Mouse (Mus musculus) midbrain, embryonic 16.5 days (tissue): ENCODE measurements around the gene Atf4. TPM values are rescaled to one million over a fixed set of nuclear protein-coding genes. Genes with fewer than 3 reads are reported as not detected.

Experiments
- ATAC-seq: fragments of 200-750 bp; cut with Nextera tagmentation; 2 replicates; pipeline ENCODE4 v1.8.0; 2017; ENCODE audit warnings: moderate TSS enrichment
- H3K27ac ChIP-seq: fragments of 300-500 bp; sonication (generic); 2 replicates; pipeline ENCODE4 v1.5.1; 2014; ENCODE audit warnings: mild to moderate bottlenecking, low read length, mixed read lengths
- H3K27me3 ChIP-seq: fragments of 300-500 bp; sonication (generic); 2 replicates; pipeline ENCODE4 v1.6.1; 2014; ENCODE audit warnings: low read depth, low read length, mixed read lengths; ENCODE audit not compliant: control insufficient read depth, insufficient read depth
- H3K36me3 ChIP-seq: fragments of 300-500 bp; sonication (generic); 2 replicates; pipeline ENCODE4 v1.6.1; 2014; ENCODE audit warnings: mild to moderate bottlenecking, low read length, moderate library complexity, mixed read lengths; ENCODE audit not compliant: control insufficient read depth, insufficient read depth
- H3K4me1 ChIP-seq: fragments of 300-500 bp; sonication (generic); 2 replicates; pipeline ENCODE4 v1.6.1; 2014; ENCODE audit warnings: mild to moderate bottlenecking, low read length, mixed read lengths; ENCODE audit not compliant: control insufficient read depth, insufficient read depth
- H3K4me2 ChIP-seq: fragments of 300-500 bp; sonication (generic); 2 replicates; pipeline ENCODE4 v1.6.1; 2014; ENCODE audit warnings: mild to moderate bottlenecking, low read length, mixed read lengths
- H3K4me3 ChIP-seq: fragments of 300-500 bp; sonication (generic); 2 replicates; pipeline ENCODE4 v1.5.1; 2014; ENCODE audit warnings: low read depth, mild to moderate bottlenecking, low read length, moderate library complexity, mixed read lengths
- H3K9ac ChIP-seq: fragments of 300-500 bp; sonication (generic); 2 replicates; pipeline ENCODE4 v1.6.1; 2014; ENCODE audit warnings: low read depth, low read length, mixed read lengths
- H3K9me3 ChIP-seq: fragments of 300-500 bp; sonication (generic); replicated peaks from 2 replicates; pipeline ENCODE4 v1.6.1; 2014; ENCODE audit warnings: mild to moderate bottlenecking, low read length, mixed read lengths; ENCODE audit not compliant: control insufficient read depth, poor library complexity, severe bottlenecking
- WGBS: fragments of 180-500 bp; shearing (Covaris S2); extraction: QIAGEN DNeasy Blood & Tissue Kit; methylation state at CpG from one replicate; pipeline ENCODE4 v1.1.7; 2014; 5-methylcytosine and 5-hydroxymethylcytosine counted together
- polyA plus RNA-seq: library from polyadenylated mRNA; unstranded; fragments of >200 nt; fragmentation: Nextera tagmentation; extraction: Ambion mirVana; gene quantifications from 2 replicates; pipeline ENCODE4 v1.2.1, GENCODE M21; 2015

The Atf4 gene
- polyA plus RNA-seq, 1 experiment from 2014 or later: 125 TPM

DNA sequence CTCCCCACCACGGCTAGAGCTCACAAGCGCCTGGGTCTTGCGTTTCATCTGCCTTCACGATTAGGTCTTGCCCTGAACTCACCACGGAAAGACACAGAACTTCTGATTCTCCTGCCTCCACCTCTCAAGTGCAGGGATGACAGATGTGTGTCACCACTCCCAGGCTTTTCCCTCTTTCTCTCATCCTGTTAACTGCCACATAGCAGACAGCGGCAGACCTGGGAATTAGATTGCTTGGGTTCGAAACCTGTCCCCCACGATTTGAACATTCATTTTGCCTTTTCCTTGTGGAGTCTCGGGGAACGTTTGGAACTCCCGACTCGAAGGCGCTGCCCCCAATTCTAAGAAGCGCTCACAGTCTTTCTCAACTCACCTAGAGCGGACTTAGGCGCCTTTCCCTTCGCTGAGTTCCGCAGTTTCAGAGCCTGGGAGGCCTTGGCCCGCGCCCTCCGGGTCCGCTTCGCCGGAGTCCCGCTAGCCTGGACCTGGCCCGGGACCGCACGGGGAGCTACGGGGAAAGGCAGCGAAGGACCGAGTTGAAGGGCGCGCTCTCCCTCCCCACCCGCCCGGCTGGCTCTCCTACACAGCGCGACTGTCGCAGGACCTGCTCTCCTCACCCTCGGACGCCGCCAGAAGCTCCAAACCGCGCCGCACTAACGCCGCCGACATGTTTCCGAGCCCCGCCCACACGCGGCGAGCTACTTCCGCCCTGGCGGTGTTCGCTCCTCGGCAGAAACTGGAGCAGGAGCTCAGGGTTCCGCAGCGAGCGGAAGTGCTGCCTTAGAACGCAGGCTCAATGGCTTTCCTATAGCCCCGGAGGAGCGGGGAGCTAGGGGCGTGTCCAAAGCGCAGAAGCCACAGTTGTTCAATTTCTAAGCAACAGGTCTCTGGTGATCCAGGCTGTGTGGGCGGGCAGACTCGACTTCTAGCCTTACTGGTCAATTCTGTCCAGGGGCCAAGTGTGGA is 8.9 kb downstream of the Atf4 start, which contains the start of gene Rps19bp1:
TSS of gene Rps19bp1 (minus strand) at position 706 of the 966 bp plus-strand sequence.
- ATAC-seq: peak; percentile 89
- peak within 1 kb of the TSS; percentile 96 for H3K4me2 ChIP-seq
- peaks cover 18% of the 10 kb centered on the region for H3K4me1 ChIP-seq
- no peaks in the 10 kb centered on the region for H3K27me3 ChIP-seq
- H3K27ac ChIP-seq: peak within 1 kb of the TSS; percentile 73
- peaks cover 5% of the 10 kb centered on the region; the same call in 1 of the 2 replicates for H3K36me3 ChIP-seq
- peak within 1 kb of the TSS; percentile 86 for H3K9ac ChIP-seq
- WGBS: 2% methylated on average over 64 of the region's 66 CpGs
- H3K4me3 ChIP-seq: peak within 1 kb of the TSS; percentile 83
- no peaks in the 10 kb centered on the region for H3K9me3 ChIP-seq

- no peak overlapping the region for H3K4me2 ChIP-seq
- no peak overlapping the region for H3K4me3 ChIP-seq
- peak; percentile 61; the same call in 1 of the 2 replicates for ATAC-seq
- no peaks in the 10 kb centered on the region for H3K27me3 ChIP-seq
- H3K9me3 ChIP-seq: no peaks in the 10 kb centered on the region
- 0% methylated on average over 2 of the region's 2 CpGs for WGBS
- H3K4me1 ChIP-seq: peaks cover 18% of the 10 kb centered on the region
- no peaks in the 10 kb centered on the region for H3K36me3 ChIP-seq
- H3K27ac ChIP-seq: no peak overlapping the region
- H3K9ac ChIP-seq: no peak overlapping the region
Observed at GRCm38 (mm10) chr15:80266281-80266680, 11.3 kb downstream of the Atf4 start.

DNA sequence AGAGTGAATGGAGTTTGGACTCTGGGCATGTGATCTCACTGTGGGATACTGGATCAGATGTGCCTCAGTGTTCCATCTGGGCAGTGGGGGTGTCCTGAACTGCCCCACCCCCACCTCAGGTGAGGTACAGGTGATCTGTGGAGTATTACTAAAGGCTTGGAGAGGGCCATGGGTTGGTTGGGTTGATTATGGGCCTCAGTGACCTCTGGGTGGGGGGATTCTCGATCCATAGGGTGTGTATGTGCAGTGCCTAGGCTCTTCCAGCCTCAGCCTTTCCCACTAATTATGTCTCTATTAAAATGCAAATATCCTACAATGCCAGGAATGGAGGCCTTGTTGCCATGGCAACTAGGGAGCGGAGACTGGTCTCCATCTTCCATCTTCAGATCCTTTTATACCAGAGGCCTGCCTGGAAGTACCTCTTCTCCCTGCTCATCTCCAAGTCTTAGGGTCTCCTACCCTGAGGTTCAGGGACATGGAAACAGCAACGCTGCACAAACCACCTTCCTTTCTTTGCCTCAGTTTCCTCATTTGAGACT is 16.9 kb downstream of the Atf4 start:
- no peak for ATAC-seq
- Histone ChIP-seq H3K27ac (no peak overlapping the region), H3K4me3 (no peak overlapping the region), H3K27me3 (no peaks in the 10 kb centered on the region; the same call in 1 of the 2 replicates), H3K9me3 (no peaks in the 10 kb centered on the region), H3K4me2 (no peak overlapping the region), H3K4me1 (peaks cover 6% of the 10 kb centered on the region), H3K36me3 (no peaks in the 10 kb centered on the region), H3K9ac (no peak overlapping the region)
- 43% methylated on average over 3 of the region's 3 CpGs for WGBS

- Histone ChIP-seq H3K27ac (no peak overlapping the region), H3K36me3 (no peaks in the 10 kb centered on the region), H3K9me3 (no peaks in the 10 kb centered on the region), H3K4me1 (peaks cover 2% of the 10 kb centered on the region; the same call in 1 of the 2 replicates), H3K4me3 (no peak overlapping the region), H3K4me2 (no peak overlapping the region), H3K27me3 (no peaks in the 10 kb centered on the region; the same call in 1 of the 2 replicates), H3K9ac (no peak overlapping the region)
- 0 out of 2 replicates have a peak, but pooled peaks have one; percentile 28 for ATAC-seq
- WGBS: 37% methylated on average over 9 of the region's 9 CpGs
Observed at GRCm38 (mm10) chr15:80277107-80277506, 22.1 kb downstream of the Atf4 start.

- no peaks in the 10 kb centered on the region; the same call in 1 of the 2 replicates for H3K27me3 ChIP-seq
- H3K36me3 ChIP-seq: no peaks in the 10 kb centered on the region
- ATAC-seq: no peak
- no peaks in the 10 kb centered on the region for H3K9me3 ChIP-seq
- 4% methylated on average over 6 of the region's 6 CpGs for WGBS
- H3K27ac ChIP-seq: no peak overlapping the region
- H3K9ac ChIP-seq: no peak overlapping the region
- H3K4me3 ChIP-seq: no peak overlapping the region
- no peaks in the 10 kb centered on the region; the same call in 1 of the 2 replicates for H3K4me1 ChIP-seq
- H3K4me2 ChIP-seq: no peak overlapping the region
Observed at GRCm38 (mm10) chr15:80277625-80278024, 22.6 kb downstream of the Atf4 start.

DNA sequence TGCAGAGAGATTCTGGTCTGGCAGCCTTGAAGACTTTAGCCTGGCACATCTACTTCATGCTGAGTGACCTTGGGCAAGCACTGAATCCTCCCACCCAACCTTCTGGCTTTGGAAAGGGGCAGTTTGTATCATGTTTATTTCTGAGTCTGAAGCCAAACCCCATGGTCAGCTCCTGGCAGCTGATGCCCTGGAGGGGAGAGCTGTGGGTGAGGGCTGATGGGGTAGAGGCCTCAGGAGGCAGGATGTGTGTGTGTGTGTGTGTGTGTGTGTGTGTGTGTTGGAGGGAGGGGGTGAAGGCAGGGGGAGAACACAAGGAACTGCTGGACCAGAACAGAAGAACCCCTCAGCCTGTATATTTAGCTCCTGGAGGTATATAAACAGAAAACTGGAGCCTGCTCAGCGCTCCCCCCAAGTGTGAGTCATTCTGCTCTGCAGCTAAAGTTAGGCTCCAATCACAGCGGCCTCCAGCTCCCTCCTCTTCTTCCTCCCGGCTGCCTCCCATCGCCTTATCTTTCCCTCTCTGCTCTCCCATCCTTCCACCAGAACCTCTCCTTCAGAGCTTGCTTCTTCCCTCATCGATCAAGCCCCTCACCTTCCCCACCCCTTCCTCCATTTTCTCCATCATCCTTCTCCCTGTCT is 23.3 kb downstream of the Atf4 start:
- WGBS: 79% methylated on average over 5 of the region's 5 CpGs
- ATAC-seq: no peak
- no peaks in the 10 kb centered on the region; the same call in 1 of the 2 replicates for H3K27me3 ChIP-seq

DNA sequence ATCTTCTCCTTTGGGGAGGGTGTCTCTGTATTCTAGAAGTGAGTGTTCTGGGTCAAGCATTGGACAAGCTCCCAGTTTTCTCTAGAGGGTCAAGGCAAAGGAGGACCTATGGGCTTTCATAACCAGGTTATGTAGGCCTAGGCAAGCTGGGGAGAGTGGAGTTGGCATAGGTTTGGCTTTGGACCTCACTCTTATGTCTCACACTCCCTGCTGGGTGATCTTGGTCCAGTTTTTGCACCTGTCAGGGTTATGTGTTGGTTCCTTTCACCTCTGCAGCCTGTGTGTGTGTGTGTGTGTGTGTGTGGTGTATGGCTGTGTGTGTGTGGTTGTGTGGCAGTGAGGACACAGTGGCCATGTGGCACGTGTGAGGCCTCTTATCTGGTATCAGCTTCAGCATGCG is 24.1 kb downstream of the Atf4 start:
- 87% methylated on average over 2 of the region's 2 CpGs for WGBS
- Histone ChIP-seq H3K9ac (no peak overlapping the region), H3K4me3 (no peak overlapping the region), H3K9me3 (no peaks in the 10 kb centered on the region), H3K4me1 (no peaks in the 10 kb centered on the region), H3K27ac (no peak overlapping the region), H3K4me2 (no peak overlapping the region), H3K27me3 (no peaks in the 10 kb centered on the region; the same call in 1 of the 2 replicates), H3K36me3 (no peaks in the 10 kb centered on the region)
- no peak for ATAC-seq

More for the DNA sequence above, 23.3 kb downstream of the Atf4 start:
- Histone ChIP-seq H3K4me2 (no peak overlapping the region), H3K9me3 (no peaks in the 10 kb centered on the region), H3K4me3 (no peak overlapping the region), H3K4me1 (no peaks in the 10 kb centered on the region), H3K9ac (no peak overlapping the region), H3K27ac (no peak overlapping the region), H3K36me3 (no peaks in the 10 kb centered on the region)

DNA sequence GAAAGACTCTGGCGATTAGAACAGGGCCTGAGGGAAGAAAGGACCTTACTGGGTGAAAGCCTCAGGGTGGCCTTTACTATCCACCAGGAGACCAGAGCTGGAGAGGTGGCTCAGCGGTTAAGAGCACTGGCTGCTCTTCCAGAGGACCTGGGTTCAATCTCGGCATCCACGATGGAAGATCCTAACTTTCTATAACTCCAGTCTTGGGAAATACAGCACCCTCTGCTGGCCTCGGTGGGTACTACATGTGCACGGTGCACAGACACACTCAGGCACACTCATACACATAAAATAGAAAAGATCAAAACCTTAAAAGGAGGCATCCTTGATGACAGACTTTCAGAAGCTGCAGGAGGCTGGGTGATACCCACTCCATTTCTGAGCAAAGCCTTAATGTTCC is 25.7 kb downstream of the Atf4 start:
- WGBS: 15% methylated on average over 6 of the region's 6 CpGs
- H3K4me2 ChIP-seq: no peak overlapping the region
- ATAC-seq: no peak
- H3K27me3 ChIP-seq: peaks cover 9% of the 10 kb centered on the region
- H3K4me1 ChIP-seq: no peaks in the 10 kb centered on the region
- no peak overlapping the region for H3K9ac ChIP-seq
- H3K4me3 ChIP-seq: no peak overlapping the region
- H3K9me3 ChIP-seq: no peaks in the 10 kb centered on the region
- H3K36me3 ChIP-seq: no peaks in the 10 kb centered on the region
- H3K27ac ChIP-seq: no peak overlapping the region
